Mouse (Mus musculus) gastrocnemius, postnatal 36 days (tissue): Measurements from ENCODE around the gene Spef1. TPM values are rescaled to one million over a fixed set of nuclear protein-coding genes. Genes with fewer than 3 reads are reported as not detected.
A peak's percentile ranks its signal among the peaks of the same experiment; 100 is the strongest.

Experiments used
- DNase-seq, 2 experiments: peaks; one replicate each; pipeline ENCODE4 v3.0.0; 2022
- intact Hi-C: fragments of 180-260 bp; cut with DNase I; formaldehyde crosslinking; loops from one replicate; pipeline ENCODE4 v1.15.1; 2025
- total RNA-seq, 2 experiments: library from RNA; stranded (reverse); gene quantifications; 2 replicates each; pipeline ENCODE4 v1.2.3; 2021

Gene Spef1
- total RNA-seq, 2 experiments from 2014 or later = 1.2 to 2.0 TPM

- no peak for DNase-seq
- intact Hi-C loops = loop anchor here (5.0 kb wide), 1 partner anchor 76 kb away; no protein-coding TSS in a partner anchor
Measured at GRCm38 (mm10) chr2:131176491-131176890, 10.6 kb downstream of the Spef1 start.

GRCm38 (mm10) chr2:131175945-131176309 is 11.2 kb downstream of the Spef1 start:
- intact Hi-C loops = loop anchor here (5.0 kb wide), 1 partner anchor 76 kb away; no protein-coding TSS in a partner anchor
- DNase-seq = no peak

- intact Hi-C loops = loop anchor here (5.0 kb wide), 1 partner anchor 77 kb away; no protein-coding TSS in a partner anchor
- DNase-seq = no peak
Measured at GRCm38 (mm10) chr2:131175286-131175944, 11.7 kb downstream of the Spef1 start.

GRCm38 (mm10) chr2:131174700-131175099 is 12.4 kb downstream of the Spef1 start:
- DNase-seq = no peak
- intact Hi-C loops = loop anchor here (5.0 kb wide), 1 partner anchor 78 kb away; no protein-coding TSS in a partner anchor

GRCm38 (mm10) chr2:131172322-131172721 is 14.8 kb downstream of the Spef1 start:
- DNase-seq = no peak
- intact Hi-C loops = no loop called here

GRCm38 (mm10) chr2:131171401-131172104 is 15.5 kb downstream of the Spef1 start:
- intact Hi-C loops = no loop called here
- DNase-seq = peak; percentile 56 to 59

- intact Hi-C loops = no loop called here
- DNase-seq = no peak
Measured at GRCm38 (mm10) chr2:131170936-131171335, 16.1 kb downstream of the Spef1 start.

- intact Hi-C loops = no loop called here
Measured at GRCm38 (mm10) chr2:131168914-131169313, 18.2 kb downstream of the Spef1 start.

GRCm38 (mm10) chr2:131167984-131168383 is 19.1 kb downstream of the Spef1 start:
- no peak for DNase-seq
- intact Hi-C loops = no loop called here

More at GRCm38 (mm10) chr2:131168914-131169313, 18.2 kb downstream of the Spef1 start:
- DNase-seq = no peak

- no peak for DNase-seq
- intact Hi-C loops = no loop called here
Measured at GRCm38 (mm10) chr2:131166172-131166571, 20.9 kb downstream of the Spef1 start.

- no peak for DNase-seq
- intact Hi-C loops = no loop called here
Measured at GRCm38 (mm10) chr2:131163924-131164323, 23.2 kb downstream of the Spef1 start.

- DNase-seq = no peak
- intact Hi-C loops = loop anchor here (1.0 kb wide), 1 partner anchor 65 kb away; no protein-coding TSS in a partner anchor
Measured at GRCm38 (mm10) chr2:131160671-131161111, 26.4 kb downstream of the Spef1 start.

- intact Hi-C loops = loop anchor here (1.0 kb wide), 1 partner anchor 65 kb away; no protein-coding TSS in a partner anchor
- DNase-seq = peak; percentile 92 to 96
Measured at GRCm38 (mm10) chr2:131159938-131160581, 27.0 kb downstream of the Spef1 start, which contains the start of gene 1700037H04Rik. Gene 1700037H04Rik, minus strand, starts transcription at chr2:131160081.

- intact Hi-C loops = no loop called here
- DNase-seq = no peak
Measured at GRCm38 (mm10) chr2:131159491-131159910, 27.6 kb downstream of the Spef1 start.

- no peak for DNase-seq
- intact Hi-C loops = no loop called here
Measured at GRCm38 (mm10) chr2:131156987-131157386, 30.1 kb downstream of the Spef1 start.

GRCm38 (mm10) chr2:131154036-131154435 is 33.0 kb downstream of the Spef1 start:
- intact Hi-C loops = no loop called here

GRCm38 (mm10) chr2:131152166-131152730 is 34.8 kb downstream of the Spef1 start:
- intact Hi-C loops = no loop called here
- no peak for DNase-seq

More at GRCm38 (mm10) chr2:131154036-131154435, 33.0 kb downstream of the Spef1 start:
- DNase-seq = no peak

GRCm38 (mm10) chr2:131149254-131149578 is 37.9 kb downstream of the Spef1 start:
- no peak for DNase-seq
- intact Hi-C loops = no loop called here

GRCm38 (mm10) chr2:131148353-131149253 is 38.5 kb downstream of the Spef1 start:
- no peak for DNase-seq
- intact Hi-C loops = no loop called here

GRCm38 (mm10) chr2:131147043-131147365 is 40.1 kb downstream of the Spef1 start:
- intact Hi-C loops = no loop called here
- DNase-seq = no peak
